Mouse (Mus musculus) kidney, postnatal 10 days (tissue): ENCODE measurements around the gene Ptger2.
A peak's percentile ranks its signal among the peaks of the same experiment; 100 is the strongest.
"Not testable (repeated sequence)": the region's sequence is repeated elsewhere in the genome, so short reads cannot be mapped to it uniquely, and the experiment has no call there.

ENCODE experiments used
- DNase-seq: peaks from one replicate; pipeline ENCODE4 v3.0.0; 2021; ENCODE audit warnings: mixed read lengths

Ptger2 gene

GRCm38 (mm10) chr14:44987674-44988355 lies at the start of gene Ptger2:
TSS of gene Ptger2 (plus strand) at chr14:44988195.
- not testable (repeated sequence) for DNase-seq

- DNase-seq: no peak
These were observed 27.2 kb upstream of the Ptger2 start for GRCm38 (mm10) chr14:44960746-44961145.

GRCm38 (mm10) chr14:44977278-44977677 lies 10.7 kb upstream of the Ptger2 start:
- DNase-seq: peak; percentile 75

GRCm38 (mm10) chr14:44979887-44980286 lies 8.1 kb upstream of the Ptger2 start:
- DNase-seq: peak; percentile 57

GRCm38 (mm10) chr14:44981490-44981889 lies 6.5 kb upstream of the Ptger2 start:
- DNase-seq: peak; percentile 74

GRCm38 (mm10) chr14:44984106-44984505 lies 3.9 kb upstream of the Ptger2 start:
- DNase-seq: no peak

GRCm38 (mm10) chr14:44986248-44986647 lies 1.7 kb upstream of the Ptger2 start:
- DNase-seq: no peak

- DNase-seq: peak; percentile 25
These were observed 541 bp downstream of the Ptger2 start for GRCm38 (mm10) chr14:44988456-44989016.

GRCm38 (mm10) chr14:44989017-44989721 lies 1.2 kb downstream of the Ptger2 start:
- peak; percentile 13 for DNase-seq

GRCm38 (mm10) chr14:44989751-44990150 lies 1.8 kb downstream of the Ptger2 start:
- no peak for DNase-seq

GRCm38 (mm10) chr14:44994337-44994736 lies 6.3 kb downstream of the Ptger2 start:
- DNase-seq: no peak

GRCm38 (mm10) chr14:45000086-45000769 lies 12.2 kb downstream of the Ptger2 start:
- DNase-seq: no peak

GRCm38 (mm10) chr14:45005698-45006283 lies 17.8 kb downstream of the Ptger2 start:
- no peak for DNase-seq

GRCm38 (mm10) chr14:45009242-45009641 lies 21.2 kb downstream of the Ptger2 start:
- DNase-seq: no peak

- DNase-seq: no peak
These were observed 23.3 kb downstream of the Ptger2 start for GRCm38 (mm10) chr14:45011260-45011659.

- DNase-seq: no peak
These were observed 23.7 kb downstream of the Ptger2 start for GRCm38 (mm10) chr14:45011671-45012070.

- DNase-seq: no peak
These were observed 33.6 kb downstream of the Ptger2 start for GRCm38 (mm10) chr14:45021551-45021950.

- no peak for DNase-seq
These were observed 46.3 kb downstream of the Ptger2 start for GRCm38 (mm10) chr14:45034293-45034692.

- no peak for DNase-seq
These were observed 48.6 kb downstream of the Ptger2 start for GRCm38 (mm10) chr14:45036579-45036978.

GRCm38 (mm10) chr14:45038052-45038451 lies 50.1 kb downstream of the Ptger2 start:
- DNase-seq: no peak

GRCm38 (mm10) chr14:45040851-45041475 lies 53.0 kb downstream of the Ptger2 start:
- no peak for DNase-seq

- no peak for DNase-seq
These were observed 60.1 kb downstream of the Ptger2 start for GRCm38 (mm10) chr14:45048128-45048527.
